Mouse (Mus musculus) MEL (cell line): ENCODE results near the gene Zfp329. TPM values are rescaled to one million over a fixed set of nuclear protein-coding genes. Genes with fewer than 3 reads are reported as not detected.

Experiments
- polyA plus RNA-seq, 2 experiments: library from polyadenylated mRNA; stranded (reverse) in 1 of 2; unstranded in 1 of 2; fragments of >175 nt in 1 of 2; fragments of >200 nt in 1 of 2; gene quantifications; 2 replicates each; pipeline versions ENCODE4 v1.2.1 to v1.2.4; 2012; ENCODE audit warnings: low replicate concordance in 2 of 2, low read depth in 1 of 2; ENCODE audit not compliant: insufficient read length in 2 of 2, insufficient read depth in 1 of 2, missing spikeins in 1 of 2
- total RNA-seq: library from RNA; depleted of rRNA; stranded (reverse); fragments of 300-350 nt; gene quantifications from 2 replicates; pipeline ENCODE4 v1.2.3, GENCODE M21; 2012; rRNA removed

The Zfp329 gene
- total and polyA plus RNA-seq, 3 experiments = 3.2 to 3.4 TPM; not detected in 1

Other genes with a start within 250 kb of the Zfp329 start
- not detected in 2 replicates for gene Vmn2r53, start 210.1 kb downstream of the Zfp329 start, total RNA-seq
- under 1 TPM in 1 of 2 experiments, not detected in 1; 0.01 TPM for gene Vmn2r53, start 210.1 kb downstream of the Zfp329 start, polyA plus RNA-seq
- not detected in 2 replicates for gene Vmn2r54, start 178.5 kb downstream of the Zfp329 start, total RNA-seq
- gene Vmn2r54, start 178.5 kb downstream of the Zfp329 start, polyA plus RNA-seq = not detected
- not detected in 2 replicates for gene Vmn2r55, start 133.9 kb downstream of the Zfp329 start, total RNA-seq
- gene Vmn2r55, start 133.9 kb downstream of the Zfp329 start, polyA plus RNA-seq = not detected
- gene Vmn2r56, start 83.9 kb downstream of the Zfp329 start, total RNA-seq = not detected in 2 replicates
- not detected for gene Vmn2r56, start 83.9 kb downstream of the Zfp329 start, polyA plus RNA-seq
- gene Zscan18, start 15.2 kb downstream of the Zfp329 start, total RNA-seq = not detected in 2 replicates
- gene Zscan18, start 15.2 kb downstream of the Zfp329 start, polyA plus RNA-seq = under 1 TPM in 1 of 2 experiments, not detected in 1; 0.04 TPM
- 27.5 and 28.2 TPM in 2 replicates for gene Zfp110, start 15.9 kb upstream of the Zfp329 start, total RNA-seq
- 10 to 100 TPM; 17.0 to 86.6 TPM for gene Zfp110, start 15.9 kb upstream of the Zfp329 start, polyA plus RNA-seq
- gene Zfp128, start 62.3 kb upstream of the Zfp329 start, total RNA-seq = 1.1 TPM in 2 replicates
- 1 to 10 TPM in 1 of 2 experiments, not detected in 1; 1.5 TPM for gene Zfp128, start 62.3 kb upstream of the Zfp329 start, polyA plus RNA-seq
- gene Zscan22, start 79.0 kb upstream of the Zfp329 start, total RNA-seq = 1.3 and 2.5 TPM in 2 replicates
- 1 to 10 TPM in 1 of 2 experiments, not detected in 1; 7.1 TPM for gene Zscan22, start 79.0 kb upstream of the Zfp329 start, polyA plus RNA-seq
- gene Rps5, start 103.4 kb upstream of the Zfp329 start, total RNA-seq = 3,873 and 4,196 TPM in 2 replicates
- gene Rps5, start 103.4 kb upstream of the Zfp329 start, polyA plus RNA-seq = 1,000 to 10,000 TPM in 1 of 2 experiments, 100 to 1,000 TPM in 1; 960 to 2,915 TPM
- gene Rnf225, start 108.6 kb upstream of the Zfp329 start, total RNA-seq = 0.89 and 1.0 TPM in 2 replicates
- 1 to 10 TPM in 1 of 2 experiments, not detected in 1; 2.3 TPM for gene Rnf225, start 108.6 kb upstream of the Zfp329 start, polyA plus RNA-seq
- gene Zfp324, start 147.0 kb upstream of the Zfp329 start, total RNA-seq = 5.9 and 9.9 TPM in 2 replicates
- 1 to 10 TPM in 1 of 2 experiments, not detected in 1; 5.2 TPM for gene Zfp324, start 147.0 kb upstream of the Zfp329 start, polyA plus RNA-seq
- 3.4 TPM in 2 replicates for gene Zfp446, start 159.0 kb upstream of the Zfp329 start, total RNA-seq
- gene Zfp446, start 159.0 kb upstream of the Zfp329 start, polyA plus RNA-seq = 1 to 10 TPM in 1 of 2 experiments, not detected in 1; 4.9 TPM
- not detected in 2 replicates for gene Slc27a5, start 179.3 kb upstream of the Zfp329 start, total RNA-seq
- gene Slc27a5, start 179.3 kb upstream of the Zfp329 start, polyA plus RNA-seq = under 1 TPM in 1 of 2 experiments, not detected in 1; 0.13 TPM
- 605 and 702 TPM in 2 replicates for gene Trim28, start 180.3 kb upstream of the Zfp329 start, total RNA-seq
- gene Trim28, start 180.3 kb upstream of the Zfp329 start, polyA plus RNA-seq = 1,000 to 10,000 TPM in 1 of 2 experiments, 100 to 1,000 TPM in 1; 104 to 1,160 TPM
- 15.8 and 16.8 TPM in 2 replicates for gene Zbtb45, start 191.2 kb upstream of the Zfp329 start, total RNA-seq
- gene Zbtb45, start 191.2 kb upstream of the Zfp329 start, polyA plus RNA-seq = 10 to 100 TPM in 1 of 2 experiments, not detected in 1; 36.3 TPM
- 94.9 and 100 TPM in 2 replicates for gene Chmp2a, start 215.9 kb upstream of the Zfp329 start, total RNA-seq
- 100 to 1,000 TPM in 1 of 2 experiments, not detected in 1; 180 TPM for gene Chmp2a, start 215.9 kb upstream of the Zfp329 start, polyA plus RNA-seq
- gene Ube2m, start 219.4 kb upstream of the Zfp329 start, total RNA-seq = 134 and 148 TPM in 2 replicates
- 100 to 1,000 TPM in 1 of 2 experiments, not detected in 1; 336 TPM for gene Ube2m, start 219.4 kb upstream of the Zfp329 start, polyA plus RNA-seq
- 0.77 and 0.85 TPM in 2 replicates for gene Mzf1, start 235.9 kb upstream of the Zfp329 start, total RNA-seq
- 1 to 10 TPM in 1 of 2 experiments, not detected in 1; 2.4 TPM for gene Mzf1, start 235.9 kb upstream of the Zfp329 start, polyA plus RNA-seq